22 mouse cellular contexts compared by ENCODE assay signal in the genomic region with DNA sequence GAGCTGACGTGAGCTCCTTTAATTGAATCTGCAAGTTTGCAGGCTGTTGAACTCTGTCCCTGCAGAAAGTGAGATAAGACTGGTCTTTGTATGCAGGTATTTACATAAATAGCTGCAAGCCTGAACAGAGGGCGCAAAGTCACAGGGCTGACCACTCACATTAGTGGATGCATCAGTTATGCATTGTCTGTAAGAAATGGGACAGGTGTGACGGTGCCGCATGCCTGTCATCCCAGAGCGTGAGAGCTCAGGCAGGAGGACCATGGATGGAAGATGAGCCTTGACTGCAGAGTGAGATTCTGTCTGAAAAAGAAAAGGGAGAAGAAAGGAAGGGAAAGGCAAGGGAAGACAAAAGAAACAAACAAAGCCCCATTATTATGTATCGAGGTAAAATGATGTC. TPM values are rescaled to one million over a fixed set of nuclear protein-coding genes. Genes with fewer than 3 reads are reported as not detected.
A peak's percentile ranks its signal among the peaks of the same experiment; 100 is the strongest.
DNase-seq lines count a peak whose midpoint lies in the region; ATAC-seq and TF ChIP-seq lines count a peak whose summit lies in the region.
"Had no signal": no experiment of that assay in that cellular context is flagged by ENCODE, and none has a peak within 500 bp of the region (broad histone marks: within the 10 kb centered on the region; RNA-seq: fewer than 3 reads in every experiment).

No protein-coding gene starts in this region.

- H3K4me3 ChIP-seq in heart, embryonic 11.5 days (ENCODE audit: low read depth, low read length), result no peak overlapping the region
- H3K4me3 ChIP-seq in midbrain, embryonic 14.5 days (replicated peaks; ENCODE audit: low read depth, low read length), result no peak overlapping the region
- H3K4me3 ChIP-seq in midbrain, embryonic 10.5 days, result no peak overlapping the region
- H3K4me3 ChIP-seq in myocyte, result no peak overlapping the region
- H3K4me3 ChIP-seq: embryonic facial prominence, embryonic 10.5 days; embryonic facial prominence, embryonic 12.5 days; forebrain, embryonic 13.5 days had no signal

- no peak for TF ChIP-seq POLR2A in myocyte (IDR thresholded peaks at IDR 0.05; ENCODE audit: insufficient read length, low read depth)

- no peak overlapping the region for H3K4me2 ChIP-seq in heart, embryonic 11.5 days
- H3K4me2 ChIP-seq in midbrain, embryonic 14.5 days (ENCODE audit: low read length), result no peak overlapping the region
- H3K4me2 ChIP-seq in myocyte (ENCODE audit: low read depth), result no peak overlapping the region
- H3K4me2 ChIP-seq: embryonic facial prominence, embryonic 12.5 days; forebrain, embryonic 13.5 days had no signal

- no peaks in the 10 kb centered on the region for H3K4me1 ChIP-seq in heart, embryonic 11.5 days (ENCODE audit: control insufficient read depth, insufficient read depth, low read length)
- H3K4me1 ChIP-seq in midbrain, embryonic 14.5 days (ENCODE audit: control insufficient read depth, insufficient read depth, low read length), result no peaks in the 10 kb centered on the region
- 0 out of 2 replicates have a peak, but pooled peaks cover 3% of the 10 kb centered on the region for H3K4me1 ChIP-seq in midbrain, embryonic 10.5 days
- H3K4me1 ChIP-seq: embryonic facial prominence, embryonic 12.5 days; forebrain, embryonic 13.5 days had no signal

- no peaks in the 10 kb centered on the region for H3K27me3 ChIP-seq in heart, embryonic 11.5 days (ENCODE audit: control insufficient read depth, insufficient read depth, low read length)
- H3K27me3 ChIP-seq in midbrain, embryonic 14.5 days (ENCODE audit: control insufficient read depth, insufficient read depth, low read length), result no peaks in the 10 kb centered on the region
- H3K27me3 ChIP-seq in midbrain, embryonic 10.5 days (ENCODE audit: low read depth, poor library complexity, severe bottlenecking), result no peaks in the 10 kb centered on the region
- H3K27me3 ChIP-seq in myocyte (ENCODE audit: control insufficient read depth, insufficient read depth, insufficient read length), result no peaks in the 10 kb centered on the region
- H3K27me3 ChIP-seq: embryonic facial prominence, embryonic 12.5 days; forebrain, embryonic 13.5 days had no signal

- no peaks in the 10 kb centered on the region for H3K36me3 ChIP-seq in heart, embryonic 11.5 days (ENCODE audit: control insufficient read depth, insufficient read depth, low read length)
- no peaks in the 10 kb centered on the region for H3K36me3 ChIP-seq in midbrain, embryonic 14.5 days (ENCODE audit: control insufficient read depth, insufficient read depth, low read length)
- H3K36me3 ChIP-seq in midbrain, embryonic 10.5 days, result no peaks in the 10 kb centered on the region
- H3K36me3 ChIP-seq in myocyte (ENCODE audit: control insufficient read depth, insufficient read depth), result no peaks in the 10 kb centered on the region
- H3K36me3 ChIP-seq: embryonic facial prominence, embryonic 10.5 days; embryonic facial prominence, embryonic 12.5 days had no signal

- no peak overlapping the region for H3ac ChIP-seq in myocyte (ENCODE audit: control insufficient read depth, insufficient read length)

- no peak overlapping the region for H3K27ac ChIP-seq in heart, embryonic 11.5 days (ENCODE audit: low read depth, low read length)
- H3K27ac ChIP-seq in midbrain, embryonic 14.5 days (replicated peaks; ENCODE audit: low read depth, low read length), result no peak overlapping the region; the same call in 1 of the 2 replicates
- H3K27ac ChIP-seq in midbrain, embryonic 10.5 days (replicated peaks), result no peak overlapping the region
- H3K27ac ChIP-seq: embryonic facial prominence, embryonic 10.5 days; embryonic facial prominence, embryonic 12.5 days; forebrain, embryonic 13.5 days had no signal

- H3K9ac ChIP-seq in heart, embryonic 11.5 days (ENCODE audit: low read depth, low read length), result no peak overlapping the region
- no peak overlapping the region for H3K9ac ChIP-seq in midbrain, embryonic 14.5 days (replicated peaks; ENCODE audit: low read length)
- H3K9ac ChIP-seq: embryonic facial prominence, embryonic 12.5 days; forebrain, embryonic 13.5 days had no signal

- no peaks in the 10 kb centered on the region for H3K79me2 ChIP-seq in myocyte (ENCODE audit: control insufficient read depth, insufficient read depth)

- peak; percentile 74 for DNase-seq in heart, adult 11 months
- peak; percentile 59 for DNase-seq in midbrain, embryonic 14.5 days
- DNase-seq in midbrain, embryonic 10.5 days (ENCODE audit: low spot score), result no peak
- DNase-seq in retina, postnatal 1 day, result peak; percentile 25
- no peak for DNase-seq in retina, embryonic 14.5 days (ENCODE audit: low spot score)
- no peak for DNase-seq in layer of hippocampus, adult 9-11 months
- DNase-seq: adrenal gland, adult 2 months; adrenal gland, postnatal 10 days; adrenal gland, postnatal 25 days; cerebellum, adult 11-12 months; cerebellum, adult 2 months; cerebellum, adult 9-10 months; cerebellum, postnatal 10 days; cerebellum, postnatal 25 days had no signal

- ATAC-seq in heart, embryonic 11.5 days (replicated peaks; ENCODE audit: insufficient number of reproducible peaks, low FRiP score, low TSS enrichment), result no peak
- ATAC-seq in midbrain, embryonic 14.5 days (ENCODE audit: low FRiP score, low TSS enrichment), result no peak; the same call in 1 of the 2 replicates
- ATAC-seq: forebrain, embryonic 13.5 days; forebrain, embryonic 16.5 days had no signal

- no peaks in the 10 kb centered on the region for H3K9me3 ChIP-seq in heart, embryonic 11.5 days (replicated peaks; ENCODE audit: control insufficient read depth, low read length)
- no peaks in the 10 kb centered on the region for H3K9me3 ChIP-seq in midbrain, embryonic 14.5 days (ENCODE audit: control insufficient read depth, low read length)
- no peaks in the 10 kb centered on the region for H3K9me3 ChIP-seq in midbrain, embryonic 10.5 days (replicated peaks)
- H3K9me3 ChIP-seq: embryonic facial prominence, embryonic 10.5 days; embryonic facial prominence, embryonic 12.5 days; forebrain, embryonic 13.5 days had no signal

- WGBS in heart, embryonic 11.5 days (ENCODE audit: insufficient replicate concordance), result 76% methylated on average over 6 of the region's 6 CpGs
- WGBS in midbrain, embryonic 14.5 days, result 46% methylated on average over 6 of the region's 6 CpGs
- WGBS in midbrain, embryonic 10.5 days, result 85% methylated on average over 6 of the region's 6 CpGs

TF ChIP-seq in myocyte, 11 proteins besides CTCF, POLR2A, EP300 and RAD21:
- TF ChIP-seq MAX (IDR thresholded peaks at IDR 0.05; ENCODE audit: low read depth) (no peak), MYOG (IDR thresholded peaks at IDR 0.05; ENCODE audit: control insufficient read depth in 1 of 3, insufficient read depth in 1 of 3, insufficient read length in 2 of 3, low read depth in 2 of 3) (no peak), POLR2AphosphoS2 (IDR thresholded peaks at IDR 0.05; ENCODE audit: insufficient read length, low read depth) (peak; percentile 71), E2F4 (IDR thresholded peaks at IDR 0.05; ENCODE audit: insufficient read depth) (no peak), CEBPB (IDR thresholded peaks at IDR 0.05; ENCODE audit: insufficient read depth, poor library complexity, severe bottlenecking) (no peak), TCF12 (IDR thresholded peaks at IDR 0.05; ENCODE audit: insufficient read depth, poor library complexity, severe bottlenecking) (no peak), MYOD1 (IDR thresholded peaks at IDR 0.05; ENCODE audit: control insufficient read depth in 1 of 3, insufficient read length in 2 of 3, low read depth in 2 of 3) (peak in 1 of 3 experiments; percentile 10), SRF (IDR thresholded peaks at IDR 0.05; ENCODE audit: control insufficient read depth, insufficient read length, low read depth) (no peak), USF1 (IDR thresholded peaks at IDR 0.05; ENCODE audit: low read depth) (no peak), REST (IDR thresholded peaks at IDR 0.05; ENCODE audit: insufficient read depth, insufficient read length) (no peak), TCF3 (IDR thresholded peaks at IDR 0.05; ENCODE audit: insufficient read length, low read depth) (no peak)

RNA-seq across cellular contexts. Expression of gene Myh2, which starts 36.2 kb away (rescaled TPM):
- not detected in 2 replicates for polyA plus RNA-seq in heart, embryonic 11.5 days (2014; fragmentation: Nextera tagmentation; extraction: Ambion mirVana)
- polyA plus RNA-seq in midbrain, embryonic 14.5 days (2014; fragmentation: Nextera tagmentation; extraction: Ambion mirVana), result 0.04 and 0.16 TPM in 2 replicates
- 0.04 TPM in 1 of 2 replicates, not detected in the other for polyA plus RNA-seq in midbrain, embryonic 10.5 days (2016; fragmentation: Nextera tagmentation; extraction: Ambion mirVana)
- 0.54 TPM for polyA plus RNA-seq in myocyte (2012; fragmentation: generic; extraction: Trizol)
- polyA plus RNA-seq: adrenal gland, adult 2 months; C2C12; cerebellum, adult 2 months; forebrain, embryonic 11.5 days; forebrain, embryonic 13.5 days had no signal

RNA-seq across cellular contexts. Expression of gene Myh3, which starts 56.6 kb away (rescaled TPM):
- polyA plus RNA-seq in heart, embryonic 11.5 days (2014; fragmentation: Nextera tagmentation; extraction: Ambion mirVana), result 0.44 and 0.56 TPM in 2 replicates
- 0.12 and 0.18 TPM in 2 replicates for polyA plus RNA-seq in midbrain, embryonic 14.5 days (2014; fragmentation: Nextera tagmentation; extraction: Ambion mirVana)
- 0.11 and 0.37 TPM in 2 replicates for polyA plus RNA-seq in midbrain, embryonic 10.5 days (2016; fragmentation: Nextera tagmentation; extraction: Ambion mirVana)
- polyA plus RNA-seq in myocyte (2012; fragmentation: generic; extraction: Trizol), result 876 TPM
- polyA plus RNA-seq: adrenal gland, adult 2 months had no signal

Comparison
In these comparisons a context has a peak if more than half of its experiments do, and no peak if none do; other contexts are left out.
1. DNase-seq: peak in heart, adult 11 months (single experiment), midbrain, embryonic 14.5 days (single experiment) and retina, postnatal 1 day (single experiment); none in midbrain, embryonic 10.5 days (single experiment), retina, embryonic 14.5 days (single experiment) and layer of hippocampus, adult 9-11 months (single experiment).
2. RNA of gene Myh3, which starts 56.6 kb away (polyA plus RNA-seq): 876 TPM in myocyte (single experiment); 0.44 to 0.56 TPM in heart, embryonic 11.5 days, 0.12 to 0.18 TPM in midbrain, embryonic 14.5 days and 0.11 to 0.37 TPM in midbrain, embryonic 10.5 days; every median in the first group is over 100 times any median in the second.